Mouse (Mus musculus) right cerebral cortex, postnatal 4 days (tissue): ENCODE results near the gene Dnah6.

ENCODE experiments used
- DNase-seq: peaks from one replicate; pipeline ENCODE4 v3.0.0-alpha.2; 2022

Dnah6 gene

DNA sequence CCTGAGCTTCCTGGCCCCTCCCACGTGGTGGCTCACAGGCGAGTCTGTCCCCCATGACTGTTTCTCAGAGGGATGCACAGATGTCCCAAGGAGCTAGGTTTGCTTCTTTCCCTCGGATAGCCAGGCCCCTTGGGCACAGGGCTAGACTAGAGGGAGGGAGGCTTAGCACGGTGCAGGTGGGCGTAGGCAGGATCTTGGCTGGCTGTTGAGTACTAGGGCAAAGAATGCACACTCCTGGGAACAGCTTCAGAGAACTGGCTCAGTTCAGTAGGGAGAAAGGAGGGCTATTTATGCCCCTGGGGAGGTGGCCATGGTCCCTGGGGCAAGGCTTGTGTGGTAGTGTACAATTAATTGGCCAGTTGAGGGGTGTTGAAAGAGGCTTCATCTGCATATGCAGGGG lies 88.7 kb downstream of the Dnah6 start:
- no peak for DNase-seq

- no peak for DNase-seq
Observed at GRCm38 (mm10) chr6:73127594-73127993, 93.9 kb downstream of the Dnah6 start.

DNA sequence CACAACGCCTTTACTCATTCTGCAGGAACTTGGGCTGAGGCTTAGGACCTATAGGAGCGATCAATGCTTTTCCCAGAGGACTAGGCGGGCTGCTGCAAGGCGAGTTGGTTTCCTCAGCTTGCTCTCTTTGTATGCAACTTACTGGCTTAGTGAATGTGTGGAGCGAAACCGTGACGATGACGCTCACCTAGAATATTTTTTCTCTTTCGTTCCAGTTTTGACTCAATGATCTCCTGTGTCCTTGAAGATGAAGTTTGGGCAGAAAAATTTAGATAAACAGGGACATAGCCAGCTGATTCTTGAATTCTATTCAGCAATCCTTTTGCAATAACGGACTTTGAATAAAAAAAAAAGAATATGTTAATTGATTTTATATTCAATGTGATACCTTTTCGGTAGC lies 101.1 kb downstream of the Dnah6 start:
- DNase-seq, result no peak

DNA sequence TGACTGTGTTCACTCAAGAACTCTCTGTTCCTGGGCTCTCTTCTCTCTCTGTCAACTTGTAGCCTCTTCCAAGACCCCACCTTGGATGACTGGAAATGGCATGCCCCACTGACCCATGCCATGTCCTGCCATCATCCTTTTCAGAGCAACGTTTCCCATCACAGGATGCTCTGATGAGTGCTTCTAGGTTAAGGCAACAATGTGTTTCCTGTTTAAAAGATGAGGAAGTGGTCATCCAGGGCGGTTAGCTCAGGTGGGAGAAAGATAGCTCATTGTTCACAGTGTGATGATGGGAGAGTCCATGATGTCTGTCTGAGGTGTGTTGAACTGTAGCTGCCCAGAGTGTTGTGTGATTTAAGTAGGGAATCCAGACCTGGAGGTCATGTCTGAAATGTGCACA lies 107.6 kb downstream of the Dnah6 start:
- DNase-seq, result no peak

- DNase-seq, result no peak
Observed at GRCm38 (mm10) chr6:73113365-73113764, 108.1 kb downstream of the Dnah6 start.

DNA sequence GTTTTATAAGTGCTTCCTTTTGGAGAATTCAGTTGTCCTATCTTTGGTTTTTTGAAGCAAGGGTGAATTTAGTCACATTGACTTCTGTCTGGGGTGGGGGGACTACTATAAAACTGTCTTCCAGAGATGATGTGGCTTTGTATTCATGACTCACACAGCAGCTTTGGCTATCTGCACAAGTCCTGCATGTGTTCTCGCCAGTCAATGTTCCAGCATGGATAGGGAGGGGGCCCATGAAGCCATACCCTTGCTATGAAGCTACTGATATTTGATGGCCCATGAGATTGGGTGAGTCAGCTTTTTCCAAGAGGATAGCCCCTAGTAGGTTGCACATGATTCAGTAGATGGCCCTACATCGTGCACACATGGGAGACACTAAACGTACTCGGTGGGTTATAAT lies 128.3 kb downstream of the Dnah6 start:
- DNase-seq, result no peak

DNA sequence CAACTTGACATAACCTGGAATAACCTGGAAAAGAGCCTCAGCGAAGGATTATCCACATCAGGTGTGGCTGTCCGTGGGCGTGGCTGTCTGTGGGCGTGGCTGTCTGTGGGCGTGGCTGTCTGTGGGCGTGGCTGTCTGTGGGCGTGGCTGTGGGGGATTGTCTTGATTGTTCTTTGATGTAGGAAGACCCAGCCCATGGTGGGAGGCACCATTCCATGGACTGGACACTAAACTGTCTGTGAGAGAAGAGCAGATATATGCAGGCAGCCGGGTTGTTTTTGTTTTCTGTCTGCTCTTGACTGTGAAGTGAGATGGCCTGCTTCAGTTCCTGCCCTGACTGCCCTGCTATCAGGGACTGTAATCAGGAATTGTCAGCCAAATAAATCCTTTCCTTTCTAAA lies 130.6 kb downstream of the Dnah6 start:
- DNase-seq, result no peak

DNA sequence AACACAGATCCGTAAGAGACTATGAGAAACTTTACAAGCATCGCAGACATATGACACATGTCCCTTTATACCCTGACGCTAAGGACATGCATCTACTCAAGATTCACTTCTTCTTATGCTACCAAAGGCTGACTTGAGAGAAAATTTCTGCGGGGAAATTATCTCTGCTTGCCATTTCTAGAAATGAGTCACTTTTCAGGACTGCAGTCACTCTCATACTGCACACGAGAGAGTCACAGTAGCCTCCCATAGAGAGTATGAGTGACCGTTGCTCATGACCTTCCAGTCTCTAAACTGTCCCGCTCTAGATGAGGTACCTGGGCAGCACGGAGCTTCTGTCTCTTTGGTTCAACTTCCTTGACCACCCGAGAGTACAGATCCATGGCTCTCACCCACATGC lies 138.9 kb downstream of the Dnah6 start:
- DNase-seq, result no peak

DNA sequence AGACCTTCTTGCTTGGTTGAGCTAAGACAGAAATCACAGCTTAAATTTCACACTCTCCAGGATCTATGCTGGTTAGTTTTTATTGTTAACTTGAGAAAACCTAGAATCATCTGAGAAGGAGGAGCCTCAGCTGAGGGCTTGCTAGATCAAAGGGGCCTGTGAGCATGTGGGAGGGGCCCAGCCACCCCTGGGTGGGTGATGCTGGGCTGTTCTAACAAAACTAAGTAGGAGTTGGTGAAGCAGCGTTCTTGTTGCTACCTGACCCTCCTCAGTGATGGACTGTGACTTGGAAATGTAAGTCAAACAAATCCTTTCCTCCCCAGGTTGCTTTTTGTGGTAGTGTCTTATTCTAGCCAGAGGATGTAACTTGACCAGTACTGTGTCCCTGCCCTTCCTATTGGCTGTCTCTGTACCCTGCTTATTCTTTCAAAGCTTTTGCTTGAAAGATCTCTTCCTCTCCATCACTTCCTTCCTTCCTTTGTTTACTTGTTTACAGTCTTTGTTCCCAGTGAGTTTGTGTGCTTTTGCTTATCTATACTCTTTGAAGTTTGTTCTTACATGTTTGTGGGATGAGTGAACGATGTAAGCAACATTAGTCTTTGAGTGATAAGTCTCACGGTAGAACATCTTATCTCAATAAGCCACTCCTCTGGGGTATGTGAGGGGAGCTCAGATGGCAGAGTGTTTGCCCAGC lies 149.2 kb downstream of the Dnah6 start:
- no peak for DNase-seq

DNA sequence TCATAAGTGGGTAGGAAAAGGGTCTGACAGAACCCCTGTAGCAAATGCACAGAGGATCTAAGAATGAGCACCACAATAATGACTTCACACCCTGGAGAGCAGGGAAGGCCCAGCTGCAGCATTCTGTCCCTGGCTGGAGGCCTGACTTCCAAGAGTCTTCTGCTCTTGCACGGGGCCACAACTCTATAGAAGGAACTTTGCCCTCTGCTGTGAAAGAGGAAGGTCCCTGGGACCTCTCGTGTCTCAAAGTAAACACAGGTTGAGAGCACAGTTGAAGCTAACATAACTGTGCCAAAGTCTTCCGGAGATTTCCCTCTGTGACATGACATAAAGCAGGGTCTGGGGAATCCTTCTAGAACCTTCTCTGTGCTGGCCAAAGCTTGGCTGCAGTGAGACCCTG lies 150.2 kb downstream of the Dnah6 start:
- DNase-seq, result no peak

GRCm38 (mm10) chr6:73070663-73071062 lies 150.8 kb downstream of the Dnah6 start:
- DNase-seq, result no peak

DNA sequence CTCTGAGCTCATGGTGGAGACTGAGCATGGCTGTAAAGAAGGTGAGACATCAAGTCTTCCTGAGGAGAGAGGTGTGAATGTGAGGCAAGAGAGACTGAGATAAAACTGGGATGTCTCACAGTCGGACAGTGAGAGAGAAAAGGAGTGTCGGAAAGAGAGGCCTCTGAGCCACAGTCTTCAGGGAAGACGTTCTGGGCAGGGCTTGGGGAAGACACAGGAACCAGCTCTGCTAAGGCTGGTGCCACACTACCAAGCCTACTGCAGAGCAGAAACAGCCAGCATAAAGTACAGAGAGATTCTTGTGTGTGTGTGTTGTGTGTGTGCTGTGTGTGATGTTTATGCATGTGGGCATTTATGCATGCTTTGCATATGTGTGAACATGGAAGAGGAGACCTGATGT lies 156.9 kb downstream of the Dnah6 start:
- DNase-seq, result no peak

- no peak for DNase-seq
Observed at GRCm38 (mm10) chr6:73059596-73060121, 161.8 kb downstream of the Dnah6 start.

DNA sequence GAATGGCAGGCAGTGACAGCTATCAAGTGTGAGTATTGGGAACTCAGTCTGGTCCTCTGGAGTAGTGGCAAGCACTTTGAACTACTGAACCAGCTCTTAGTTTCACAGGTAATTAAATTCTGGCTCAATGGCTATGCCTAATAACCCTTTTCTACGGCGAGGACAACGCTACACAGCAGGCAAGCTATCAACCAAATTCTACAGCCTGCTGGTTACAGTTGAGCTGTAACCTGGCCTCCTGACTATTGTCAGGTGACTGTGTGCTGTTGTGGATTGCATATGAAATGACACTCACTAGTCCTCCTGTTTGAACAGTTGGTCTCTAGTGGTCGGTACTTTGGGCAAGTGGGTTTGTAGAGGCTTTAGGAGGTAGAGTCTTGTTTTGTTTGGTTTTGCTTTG lies 162.3 kb downstream of the Dnah6 start:
- DNase-seq, result no peak

GRCm38 (mm10) chr6:73055347-73055746 lies 166.1 kb downstream of the Dnah6 start:
- DNase-seq, result no peak

GRCm38 (mm10) chr6:73054807-73055206 lies 166.6 kb downstream of the Dnah6 start:
- no peak for DNase-seq

DNA sequence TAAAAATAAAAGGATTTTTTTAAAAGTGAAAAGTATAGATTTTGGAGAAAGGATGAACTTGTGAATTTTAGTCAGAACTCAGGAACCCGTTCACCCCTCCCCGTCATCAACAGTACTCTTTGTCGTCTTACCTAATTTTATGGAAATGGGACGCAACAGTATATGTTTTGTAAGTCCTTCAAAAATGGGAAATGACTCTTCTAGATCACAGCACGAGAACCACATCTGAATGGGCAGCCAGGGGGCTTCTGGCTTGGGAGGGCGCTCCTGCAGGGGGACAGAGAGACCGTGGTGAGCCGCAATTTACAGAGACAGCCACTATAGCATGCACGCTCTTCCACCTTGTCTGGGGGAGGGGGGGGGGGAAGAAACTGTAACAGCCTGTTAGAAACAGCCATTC lies 167.9 kb downstream of the Dnah6 start:
- DNase-seq, result no peak

GRCm38 (mm10) chr6:73047259-73047658 lies 174.2 kb downstream of the Dnah6 start:
- no peak for DNase-seq

- DNase-seq, result no peak
Observed at GRCm38 (mm10) chr6:73045944-73046343, 175.5 kb downstream of the Dnah6 start.

GRCm38 (mm10) chr6:73042278-73042677 lies 179.2 kb downstream of the Dnah6 start:
- DNase-seq, result no peak

- no peak for DNase-seq
Observed at GRCm38 (mm10) chr6:73038291-73038690, 183.2 kb downstream of the Dnah6 start.

DNA sequence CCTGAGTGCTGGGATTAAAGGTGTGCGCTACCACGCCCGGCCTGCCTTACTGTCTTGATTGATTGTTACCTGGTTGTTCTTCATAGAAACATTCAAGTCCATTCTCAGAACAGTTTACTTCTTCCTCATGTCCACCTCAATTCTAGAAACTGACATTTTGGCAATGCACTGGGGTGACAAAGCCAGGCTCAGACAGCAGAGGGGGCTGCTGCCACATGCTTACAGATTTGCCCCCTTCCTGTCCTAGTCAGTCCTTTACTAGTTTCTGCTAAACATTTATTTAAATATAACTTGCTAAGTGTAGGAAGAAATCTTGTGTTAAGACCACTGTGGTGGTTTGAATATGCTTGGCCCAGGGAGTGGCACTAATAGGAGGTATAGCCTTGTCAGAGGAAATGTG lies 192.6 kb downstream of the Dnah6 start:
- no peak for DNase-seq

DNA sequence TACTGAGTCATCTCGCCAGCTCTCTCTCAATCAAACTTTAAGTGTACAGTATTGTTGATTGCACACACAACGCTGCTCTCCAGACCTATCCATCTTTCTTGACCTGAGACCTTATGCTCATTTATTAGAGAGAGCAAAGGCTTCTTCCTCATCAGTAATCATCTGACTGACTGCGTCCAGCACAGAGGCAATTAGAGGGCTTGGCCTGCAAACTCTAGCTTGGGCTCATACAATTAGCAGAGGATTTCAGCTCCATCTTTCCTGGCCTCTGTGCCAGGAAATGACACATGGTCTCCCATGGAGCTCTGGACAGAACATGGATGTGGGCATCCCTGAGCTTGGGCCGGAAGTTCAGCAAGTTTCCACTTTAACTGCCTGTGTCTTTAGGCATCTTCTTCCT lies 193.6 kb downstream of the Dnah6 start:
- no peak for DNase-seq

DNA sequence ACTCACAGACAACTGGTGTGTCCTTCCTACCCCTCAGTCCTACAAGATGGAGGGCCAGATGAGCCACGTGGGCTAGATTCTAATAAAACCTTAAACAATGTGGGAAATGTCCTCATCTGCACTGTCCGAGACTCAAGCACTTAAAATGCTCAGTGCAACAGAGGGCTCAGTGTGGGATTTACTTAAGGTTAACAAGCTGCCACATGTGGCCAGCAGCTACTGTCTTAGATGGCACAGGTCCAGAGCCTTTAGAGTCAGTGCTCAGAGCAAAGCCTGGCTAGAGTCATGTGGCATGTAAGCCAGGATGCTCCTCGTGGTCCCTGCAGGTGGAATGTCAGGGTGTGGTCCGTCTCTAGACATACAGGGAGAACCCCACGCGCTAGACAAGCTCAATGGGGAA lies 194.6 kb downstream of the Dnah6 start:
- DNase-seq, result no peak

DNA sequence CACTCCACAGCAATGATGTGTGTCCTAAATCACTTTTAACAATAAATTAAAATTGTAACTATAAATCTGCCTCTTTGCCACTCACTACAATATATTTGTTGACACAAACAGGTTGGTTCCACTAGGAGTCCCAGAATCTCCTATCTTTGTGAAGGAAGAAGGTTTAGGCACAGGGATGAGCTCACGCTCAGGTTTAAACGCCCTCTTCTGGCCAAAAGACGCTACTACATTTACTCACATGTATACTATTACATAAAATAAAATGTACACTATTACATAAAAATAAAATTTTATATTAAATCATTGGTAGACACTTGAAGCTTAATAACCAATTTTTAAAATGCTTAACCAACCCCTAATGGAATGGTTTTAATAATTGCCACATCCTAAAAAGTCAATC lies 201.4 kb downstream of the Dnah6 start:
- DNase-seq, result no peak
